Mouse (Mus musculus): ENCODE measurements at regions not wholly inside any gene's neighbourhood (a gene's known extent, or its start where the extent isn't known, plus 50 kb on each side); places are given as distances from the start of the nearest gene placed in this dataset.

GRCm38 (mm10) chrX:11745911-11746310, 414.2 kb downstream of the Bcor start:
- H3K36me3 ChIP-seq (ENCODE audit: control insufficient read depth, insufficient read depth, low read length): no peaks in the 10 kb centered on the region
- no peak overlapping the region for H3K27ac ChIP-seq (ENCODE audit: insufficient read depth, low read depth, low read length)
- no peak overlapping the region for H3K4me3 ChIP-seq (ENCODE audit: insufficient read depth, low read depth, low read length)
- TF ChIP-seq CTCF (conservative IDR thresholded peaks at IDR 0.05; ENCODE audit: insufficient read depth, insufficient read length, low read depth, low read length) (no peak), POLR2A (IDR thresholded peaks at IDR 0.05; ENCODE audit: low read depth, low read length) (no peak)
- no peak for DNase-seq
- 68% methylated on average over 3 of the region's 3 CpGs for WGBS
- H3K4me1 ChIP-seq (ENCODE audit: control insufficient read depth, insufficient read depth, low read length): no peaks in the 10 kb centered on the region
- H3K27me3 ChIP-seq (replicated peaks; ENCODE audit: control insufficient read depth, insufficient read depth, low read length): no peaks in the 10 kb centered on the region

- no peaks in the 10 kb centered on the region for H3K36me3 ChIP-seq (ENCODE audit: control insufficient read depth, insufficient read depth, low read length)
- H3K4me3 ChIP-seq (ENCODE audit: insufficient read depth, low read depth, low read length): no peak overlapping the region
- H3K4me1 ChIP-seq (ENCODE audit: control insufficient read depth, insufficient read depth, low read length): no peaks in the 10 kb centered on the region
- no peak for TF ChIP-seq POLR2A (IDR thresholded peaks at IDR 0.05; ENCODE audit: low read depth, low read length)
- no peaks in the 10 kb centered on the region for H3K27me3 ChIP-seq (replicated peaks; ENCODE audit: control insufficient read depth, insufficient read depth, low read length)
- WGBS: 70% methylated on average over 4 of the region's 4 CpGs
- DNase-seq: no peak
- H3K27ac ChIP-seq (ENCODE audit: insufficient read depth, low read depth, low read length): no peak overlapping the region
Measured at GRCm38 (mm10) chrX:11747386-11748121, 412.6 kb downstream of the Bcor start.

- Histone ChIP-seq H3K27ac (ENCODE audit: insufficient read depth, low read depth, low read length) (no peak overlapping the region), H3K27me3 (replicated peaks; ENCODE audit: control insufficient read depth, insufficient read depth, low read length) (no peaks in the 10 kb centered on the region), H3K36me3 (ENCODE audit: control insufficient read depth, insufficient read depth, low read length) (no peaks in the 10 kb centered on the region), H3K4me3 (ENCODE audit: insufficient read depth, low read depth, low read length) (no peak overlapping the region), H3K4me1 (ENCODE audit: control insufficient read depth, insufficient read depth, low read length) (0 out of 2 replicates have a peak, but pooled peaks cover 2% of the 10 kb centered on the region)
- TF ChIP-seq POLR2A (IDR thresholded peaks at IDR 0.05; ENCODE audit: low read depth, low read length): no peak
- TF ChIP-seq CTCF (conservative IDR thresholded peaks at IDR 0.05; ENCODE audit: insufficient read depth, insufficient read length, low read depth, low read length): no peak
- WGBS: 41% methylated on average over 4 of the region's 4 CpGs
- DNase-seq: peak; percentile 70
Measured at GRCm38 (mm10) chrX:11748278-11748677, 411.9 kb downstream of the Bcor start.

- Histone ChIP-seq H3K36me3 (ENCODE audit: control insufficient read depth, insufficient read depth, low read length) (no peaks in the 10 kb centered on the region), H3K4me3 (ENCODE audit: insufficient read depth, low read depth, low read length) (no peak overlapping the region), H3K4me1 (ENCODE audit: control insufficient read depth, insufficient read depth, low read length) (0 out of 2 replicates have a peak, but pooled peaks cover 2% of the 10 kb centered on the region), H3K27ac (ENCODE audit: insufficient read depth, low read depth, low read length) (no peak overlapping the region), H3K27me3 (replicated peaks; ENCODE audit: control insufficient read depth, insufficient read depth, low read length) (no peaks in the 10 kb centered on the region)
- DNase-seq: peak; percentile 66
- TF ChIP-seq POLR2A (IDR thresholded peaks at IDR 0.05; ENCODE audit: low read depth, low read length) (no peak), CTCF (conservative IDR thresholded peaks at IDR 0.05; ENCODE audit: insufficient read depth, insufficient read length, low read depth, low read length) (no peak)
- 49% methylated on average over 5 of the region's 5 CpGs for WGBS
Measured at GRCm38 (mm10) chrX:11752513-11752912, 407.6 kb downstream of the Bcor start.

GRCm38 (mm10) chrX:11752973-11753590, 407.1 kb downstream of the Bcor start:
- Histone ChIP-seq H3K4me3 (ENCODE audit: insufficient read depth, low read depth, low read length) (no peak overlapping the region), H3K36me3 (ENCODE audit: control insufficient read depth, insufficient read depth, low read length) (no peaks in the 10 kb centered on the region), H3K4me1 (ENCODE audit: control insufficient read depth, insufficient read depth, low read length) (0 out of 2 replicates have a peak, but pooled peaks cover 2% of the 10 kb centered on the region), H3K27me3 (replicated peaks; ENCODE audit: control insufficient read depth, insufficient read depth, low read length) (no peaks in the 10 kb centered on the region), H3K27ac (ENCODE audit: insufficient read depth, low read depth, low read length) (no peak overlapping the region)
- TF ChIP-seq POLR2A (IDR thresholded peaks at IDR 0.05; ENCODE audit: low read depth, low read length): no peak
- WGBS: 49% methylated on average over 13 of the region's 13 CpGs
- DNase-seq: peak; percentile 1

- TF ChIP-seq POLR2A (IDR thresholded peaks at IDR 0.05; ENCODE audit: low read depth, low read length): no peak
- no peak for TF ChIP-seq CTCF (conservative IDR thresholded peaks at IDR 0.05; ENCODE audit: insufficient read depth, insufficient read length, low read depth, low read length)
- Histone ChIP-seq H3K27ac (ENCODE audit: insufficient read depth, low read depth, low read length) (no peak overlapping the region), H3K27me3 (replicated peaks; ENCODE audit: control insufficient read depth, insufficient read depth, low read length) (no peaks in the 10 kb centered on the region), H3K4me1 (ENCODE audit: control insufficient read depth, insufficient read depth, low read length) (0 out of 2 replicates have a peak, but pooled peaks cover 2% of the 10 kb centered on the region), H3K36me3 (ENCODE audit: control insufficient read depth, insufficient read depth, low read length) (no peaks in the 10 kb centered on the region), H3K4me3 (ENCODE audit: insufficient read depth, low read depth, low read length) (no peak overlapping the region)
- no peak for DNase-seq
- WGBS: 100% methylated on average over 2 of the region's 2 CpGs
Measured at GRCm38 (mm10) chrX:11755046-11755445, 405.1 kb downstream of the Bcor start.

- Histone ChIP-seq H3K27ac (ENCODE audit: insufficient read depth, low read depth, low read length) (no peak overlapping the region), H3K36me3 (ENCODE audit: control insufficient read depth, insufficient read depth, low read length) (no peaks in the 10 kb centered on the region), H3K4me1 (ENCODE audit: control insufficient read depth, insufficient read depth, low read length) (no peaks in the 10 kb centered on the region), H3K4me3 (ENCODE audit: insufficient read depth, low read depth, low read length) (no peak overlapping the region), H3K27me3 (replicated peaks; ENCODE audit: control insufficient read depth, insufficient read depth, low read length) (no peaks in the 10 kb centered on the region)
- WGBS: 87% methylated on average over 17 of the region's 17 CpGs
- no peak for DNase-seq
- TF ChIP-seq POLR2A (IDR thresholded peaks at IDR 0.05; ENCODE audit: low read depth, low read length) (no peak), CTCF (conservative IDR thresholded peaks at IDR 0.05; ENCODE audit: insufficient read depth, insufficient read length, low read depth, low read length) (no peak)
Measured at GRCm38 (mm10) chrX:11763351-11764082, 396.6 kb downstream of the Bcor start.
